Mouse (Mus musculus) hindbrain, postnatal 0 days (tissue): Measurements from ENCODE around the gene Tmem18. TPM values are rescaled to one million over a fixed set of nuclear protein-coding genes. Genes with fewer than 3 reads are reported as not detected.

ENCODE experiments used
- ATAC-seq: fragments of 200-750 bp; cut with Nextera tagmentation; 2 replicates; pipeline ENCODE4 v1.8.0; 2017; ENCODE audit warnings: mild to moderate bottlenecking, moderate TSS enrichment, moderate library complexity
- DNase-seq: peaks from one replicate; pipeline ENCODE4 v3.0.0-alpha.2; 2015; ENCODE audit warnings: low spot score
- H3K27ac ChIP-seq: fragments of 300-500 bp; sonication (generic); 2 replicates; pipeline ENCODE4 v1.5.1; 2014; ENCODE audit warnings: mild to moderate bottlenecking
- H3K27me3 ChIP-seq: fragments of 300-500 bp; sonication (generic); 2 replicates; pipeline ENCODE4 v1.6.1; 2014; ENCODE audit warnings: low read length, mixed read lengths; ENCODE audit not compliant: insufficient read depth
- H3K36me3 ChIP-seq: fragments of 300-500 bp; sonication (generic); 2 replicates; pipeline ENCODE4 v1.6.1; 2014; ENCODE audit warnings: low read length, mixed read lengths; ENCODE audit not compliant: insufficient read depth
- H3K4me1 ChIP-seq: fragments of 300-500 bp; sonication (generic); 2 replicates; pipeline ENCODE4 v1.6.1; 2014; ENCODE audit warnings: antibody characterized with exemption, low read length, mixed read lengths; ENCODE audit not compliant: insufficient read depth
- H3K4me2 ChIP-seq: fragments of 300-500 bp; sonication (generic); 2 replicates; pipeline ENCODE4 v1.6.1; 2014; ENCODE audit warnings: low read depth, mild to moderate bottlenecking, low read length, moderate library complexity, mixed read lengths
- H3K4me3 ChIP-seq: fragments of 300-500 bp; sonication (generic); 2 replicates; pipeline ENCODE4 v1.5.1; 2014; ENCODE audit warnings: low read length
- H3K9ac ChIP-seq: fragments of 300-500 bp; sonication (generic); replicated peaks from 2 replicates; pipeline ENCODE4 v1.6.1; 2014; ENCODE audit warnings: mild to moderate bottlenecking, low read length, moderate library complexity, mixed read lengths
- H3K9me3 ChIP-seq: fragments of 300-500 bp; sonication (generic); 2 replicates; pipeline ENCODE4 v1.6.1; 2016; ENCODE audit warnings: low read length, mixed read lengths
- CTCF ChIP-seq: IDR thresholded peaks from 2 replicates; pipeline ENCODE4 v1.5.1; 2016; ENCODE audit warnings: antibody characterized with exemption, control low read depth, low read depth
- WGBS: fragments of 180-500 bp; shearing (Covaris S2); extraction: QIAGEN DNeasy Blood & Tissue Kit; methylation state at CpG from one replicate; pipeline ENCODE4 v1.1.7; 2014; 5-methylcytosine and 5-hydroxymethylcytosine counted together
- polyA plus RNA-seq: library from polyadenylated mRNA; unstranded; fragments of >200 nt; fragmentation: Nextera tagmentation; extraction: Ambion mirVana; gene quantifications from 2 replicates; pipeline ENCODE4 v1.2.1, GENCODE M21; 2015
- total RNA-seq: library from RNA; depleted of rRNA; stranded (reverse); fragments of >200 nt; gene quantifications from 2 replicates; pipeline ENCODE4 v1.2.3, GENCODE M21; 2014; rRNA removed

Tmem18 gene
- total RNA-seq (40.7 and 44.5 TPM in 2 replicates), polyA plus RNA-seq (40.2 and 40.4 TPM in 2 replicates)

- WGBS, result under 1% methylated on average over 35 of the region's 35 CpGs
- DNase-seq (peak; percentile 94), ATAC-seq (peak; percentile 97)
- Histone ChIP-seq H3K9me3 (no peaks in the 10 kb centered on the region), H3K27me3 (no peaks in the 10 kb centered on the region), H3K27ac (peak within 1 kb of the TSS; percentile 86), H3K9ac (peak within 1 kb of the TSS; percentile 88), H3K4me3 (peak within 1 kb of the TSS; percentile 75), H3K36me3 (peaks cover 15% of the 10 kb centered on the region; the same call in 1 of the 2 replicates), H3K4me1 (peaks cover 7% of the 10 kb centered on the region; the same call in 1 of the 2 replicates), H3K4me2 (peak within 1 kb of the TSS; percentile 97)
- peak; percentile 24 for TF ChIP-seq CTCF
Observed at GRCm38 (mm10) chr12:30584356-30584740, at the start of gene Tmem18. Tmem18 (plus strand) TSS chr12:30584426.

GRCm38 (mm10) chr12:30557349-30557748 lies 26.9 kb upstream of the Tmem18 start:
- ATAC-seq, result no peak
- no peak for DNase-seq
- Histone ChIP-seq H3K36me3 (no peaks in the 10 kb centered on the region), H3K9ac (no peak overlapping the region), H3K27me3 (no peaks in the 10 kb centered on the region), H3K4me3 (no peak overlapping the region), H3K27ac (no peak overlapping the region), H3K9me3 (no peaks in the 10 kb centered on the region), H3K4me1 (no peaks in the 10 kb centered on the region), H3K4me2 (no peak overlapping the region)
- TF ChIP-seq CTCF, result no peak

- Histone ChIP-seq H3K4me3 (no peak overlapping the region), H3K9me3 (no peaks in the 10 kb centered on the region), H3K27me3 (no peaks in the 10 kb centered on the region), H3K36me3 (no peaks in the 10 kb centered on the region), H3K4me1 (no peaks in the 10 kb centered on the region), H3K4me2 (no peak overlapping the region), H3K27ac (no peak overlapping the region), H3K9ac (no peak overlapping the region)
- ATAC-seq, result no peak
- no peak for TF ChIP-seq CTCF
- 20% methylated on average over 11 of the region's 11 CpGs for WGBS
- no peak for DNase-seq
Observed at GRCm38 (mm10) chr12:30561411-30561810, 22.8 kb upstream of the Tmem18 start.

- no peak overlapping the region for H3K4me3 ChIP-seq
- H3K36me3 ChIP-seq, result no peaks in the 10 kb centered on the region
- H3K27ac ChIP-seq, result no peak overlapping the region
- no peaks in the 10 kb centered on the region for H3K9me3 ChIP-seq
- no peak overlapping the region for H3K4me2 ChIP-seq
- H3K9ac ChIP-seq, result no peak overlapping the region
- ATAC-seq, result no peak
- H3K4me1 ChIP-seq, result no peaks in the 10 kb centered on the region
- no peak for TF ChIP-seq CTCF
- 82% methylated on average over 4 of the region's 4 CpGs for WGBS
- no peak for DNase-seq
- no peaks in the 10 kb centered on the region for H3K27me3 ChIP-seq
Observed at GRCm38 (mm10) chr12:30572075-30572474, 12.2 kb upstream of the Tmem18 start.

GRCm38 (mm10) chr12:30575952-30576351 lies 8.3 kb upstream of the Tmem18 start:
- H3K27ac ChIP-seq, result no peak overlapping the region
- DNase-seq (no peak), ATAC-seq (no peak)
- H3K9me3 ChIP-seq, result no peaks in the 10 kb centered on the region
- no peak overlapping the region for H3K4me3 ChIP-seq
- H3K4me1 ChIP-seq, result no peaks in the 10 kb centered on the region
- H3K36me3 ChIP-seq, result no peaks in the 10 kb centered on the region
- no peaks in the 10 kb centered on the region for H3K27me3 ChIP-seq
- WGBS, result 84% methylated on average over 3 of the region's 3 CpGs
- no peak overlapping the region for H3K4me2 ChIP-seq
- no peak overlapping the region for H3K9ac ChIP-seq
- no peak for TF ChIP-seq CTCF

GRCm38 (mm10) chr12:30578019-30578418 lies 6.2 kb upstream of the Tmem18 start:
- Histone ChIP-seq H3K9me3 (no peaks in the 10 kb centered on the region), H3K27ac (no peak overlapping the region), H3K27me3 (no peaks in the 10 kb centered on the region), H3K4me3 (no peak overlapping the region), H3K4me1 (no peaks in the 10 kb centered on the region), H3K4me2 (no peak overlapping the region), H3K9ac (no peak overlapping the region), H3K36me3 (no peaks in the 10 kb centered on the region)
- peak; percentile 93 for TF ChIP-seq CTCF
- 7% methylated on average over 5 of the region's 5 CpGs for WGBS
- peak; percentile 92 for DNase-seq
- ATAC-seq, result peak; percentile 83

GRCm38 (mm10) chr12:30581277-30581676 lies 2.9 kb upstream of the Tmem18 start:
- Histone ChIP-seq H3K27me3 (no peaks in the 10 kb centered on the region), H3K4me3 (no peak overlapping the region), H3K27ac (no peak overlapping the region), H3K4me1 (peaks cover 7% of the 10 kb centered on the region; the same call in 1 of the 2 replicates), H3K4me2 (no peak overlapping the region), H3K36me3 (no peaks in the 10 kb centered on the region), H3K9me3 (no peaks in the 10 kb centered on the region), H3K9ac (no peak overlapping the region)
- 89% methylated on average over 10 of the region's 10 CpGs for WGBS
- ATAC-seq, result no peak
- no peak for TF ChIP-seq CTCF
- no peak for DNase-seq
